Mouse (Mus musculus) embryonic facial prominence, embryonic 11.5 days (tissue): ENCODE measurements around the gene Procr. TPM values are rescaled to one million over a fixed set of nuclear protein-coding genes. Genes with fewer than 3 reads are reported as not detected.

Experiments
- ATAC-seq: fragments of 200-750 bp; cut with Nextera tagmentation; replicated peaks from 2 replicates; pipeline ENCODE4 v1.8.0; 2017; ENCODE audit warnings: low read depth; ENCODE audit not compliant: insufficient number of reproducible peaks, low FRiP score, low TSS enrichment
- DNase-seq: peaks from one replicate; pipeline ENCODE4 v3.0.0-alpha.2; 2015; ENCODE audit warnings: low spot score
- H3K27ac ChIP-seq: fragments of 300-500 bp; sonication (generic); replicated peaks from 2 replicates; pipeline ENCODE4 v1.5.1; 2014; ENCODE audit warnings: mild to moderate bottlenecking, low read depth, low read length, control low read depth
- H3K27me3 ChIP-seq: fragments of 300-500 bp; sonication (generic); 2 replicates; pipeline ENCODE4 v1.6.1; 2014; ENCODE audit warnings: mild to moderate bottlenecking, low read length, moderate library complexity, mixed read lengths; ENCODE audit not compliant: control insufficient read depth, insufficient read depth
- H3K36me3 ChIP-seq: fragments of 300-500 bp; sonication (generic); replicated peaks from 2 replicates; pipeline ENCODE4 v1.6.1; 2014; ENCODE audit warnings: low read depth, mild to moderate bottlenecking, low read length, moderate library complexity, mixed read lengths; ENCODE audit not compliant: control insufficient read depth, insufficient read depth
- H3K4me1 ChIP-seq: fragments of 300-500 bp; sonication (generic); 2 replicates; pipeline ENCODE4 v1.6.1; 2014; ENCODE audit warnings: low read length, mixed read lengths; ENCODE audit not compliant: control insufficient read depth, insufficient read depth
- H3K4me2 ChIP-seq: fragments of 300-500 bp; sonication (generic); 2 replicates; pipeline ENCODE4 v1.6.1; 2014; ENCODE audit warnings: low read depth, mild to moderate bottlenecking, control low read depth, low read length, moderate library complexity
- H3K4me3 ChIP-seq: fragments of 300-500 bp; sonication (generic); 2 replicates; pipeline ENCODE4 v1.5.1; 2014; ENCODE audit warnings: low read depth, low read length, control low read depth
- H3K9ac ChIP-seq: fragments of 300-500 bp; sonication (generic); replicated peaks from 2 replicates; pipeline ENCODE4 v1.6.1; 2014; ENCODE audit warnings: mild to moderate bottlenecking, control low read depth, low read length
- H3K9me3 ChIP-seq: fragments of 300-500 bp; sonication (generic); replicated peaks from 2 replicates; pipeline ENCODE4 v1.6.1; 2016; ENCODE audit warnings: mild to moderate bottlenecking, low read length, inconsistent platforms, mixed read lengths; ENCODE audit not compliant: control insufficient read depth
- WGBS: fragments of 180-500 bp; shearing (Covaris S2); extraction: QIAGEN DNeasy Blood & Tissue Kit; methylation state at CpG from one replicate; pipeline ENCODE4 v1.1.7; 2014; 5-methylcytosine and 5-hydroxymethylcytosine counted together
- polyA plus RNA-seq: library from polyadenylated mRNA; unstranded; fragments of >200 nt; fragmentation: Nextera tagmentation; extraction: Ambion mirVana; gene quantifications from 2 replicates; pipeline ENCODE4 v1.2.1, GENCODE M21; 2014

The Procr gene
- 2.7 and 2.8 TPM in 2 replicates for polyA plus RNA-seq

DNA sequence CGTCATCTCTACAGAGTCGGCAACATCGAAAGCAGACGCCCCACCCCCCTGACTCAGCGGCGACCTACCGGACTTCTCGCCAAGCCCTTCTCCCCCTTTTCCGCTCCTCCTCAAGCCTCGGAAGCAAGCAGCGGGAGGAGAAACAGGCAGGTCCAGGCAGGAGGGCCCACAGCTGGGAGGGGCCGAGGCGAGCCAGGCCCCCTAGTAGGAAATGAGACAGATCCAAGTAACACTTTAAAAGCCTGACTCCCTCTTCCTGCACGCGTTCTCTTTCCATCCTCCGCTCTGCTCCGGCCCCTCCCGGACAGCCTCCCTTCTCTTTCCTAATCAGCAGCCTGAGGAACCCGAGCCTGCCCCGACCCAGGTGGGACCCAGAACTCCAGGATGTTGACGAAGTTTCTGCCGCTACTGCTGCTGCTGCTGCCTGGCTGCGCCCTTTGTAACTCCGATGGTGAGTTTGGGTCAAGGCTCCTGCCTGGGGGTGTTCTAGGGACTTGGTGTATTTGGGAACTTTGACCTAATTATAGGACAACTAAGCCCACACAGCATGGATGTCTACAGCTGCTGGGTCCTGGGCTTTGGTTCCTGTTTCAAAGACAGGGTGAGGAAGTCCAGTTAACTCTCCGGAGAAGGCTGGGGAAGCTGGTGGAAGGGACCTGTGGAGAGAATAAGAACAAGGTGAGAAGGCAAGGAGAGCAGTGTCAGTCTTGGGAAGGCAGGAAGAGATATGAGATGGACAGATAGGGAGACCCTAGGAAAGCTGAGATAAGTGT is at the start of gene Procr:
Gene Procr (plus strand): TSS at position 104 of the 773 bp plus-strand sequence.
- ATAC-seq, result no peak; the same call in 1 of the 2 replicates
- no peak within 1 kb of the TSS for H3K27ac ChIP-seq
- DNase-seq, result peak; percentile 63
- no peaks in the 10 kb centered on the region for H3K36me3 ChIP-seq
- peak within 1 kb of the TSS; percentile 29 for H3K4me3 ChIP-seq
- H3K9me3 ChIP-seq, result no peaks in the 10 kb centered on the region
- H3K4me1 ChIP-seq, result no peaks in the 10 kb centered on the region
- H3K27me3 ChIP-seq, result no peaks in the 10 kb centered on the region
- H3K4me2 ChIP-seq, result peak within 1 kb of the TSS; percentile 71
- WGBS, result 2% methylated on average over 25 of the region's 25 CpGs
- peak within 1 kb of the TSS; percentile 60 for H3K9ac ChIP-seq

- no peak for DNase-seq
- Histone ChIP-seq H3K9me3 (no peaks in the 10 kb centered on the region), H3K4me2 (no peak overlapping the region), H3K36me3 (no peaks in the 10 kb centered on the region; the same call in 1 of the 2 replicates), H3K27me3 (no peaks in the 10 kb centered on the region), H3K9ac (no peak overlapping the region), H3K27ac (no peak overlapping the region), H3K4me1 (no peaks in the 10 kb centered on the region), H3K4me3 (no peak overlapping the region)
- ATAC-seq, result no peak
- 91% methylated on average over 19 of the region's 19 CpGs for WGBS
Observed at GRCm38 (mm10) chr2:155701399-155701919, 49.5 kb upstream of the Procr start.

DNA sequence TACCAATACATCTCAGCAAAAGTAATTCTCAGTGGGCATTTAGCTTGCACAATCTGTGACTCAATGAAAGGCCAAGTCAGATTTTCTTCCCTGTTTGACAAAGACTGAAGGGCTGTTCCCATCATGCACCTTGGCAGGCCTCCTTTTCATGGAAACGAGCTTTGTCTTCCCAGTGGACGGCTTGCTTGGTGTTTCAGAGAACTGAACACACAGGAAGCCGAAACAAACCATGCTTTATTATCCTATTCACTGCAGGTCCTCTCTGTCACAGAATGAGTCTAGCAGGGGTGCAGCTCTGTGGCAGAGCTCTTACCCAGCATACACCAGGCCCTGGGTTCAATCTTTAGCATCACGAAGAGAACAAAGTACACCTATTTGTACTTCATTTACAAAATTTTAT is 47.3 kb upstream of the Procr start:
- Histone ChIP-seq H3K9ac (no peak overlapping the region), H3K36me3 (no peaks in the 10 kb centered on the region; the same call in 1 of the 2 replicates), H3K9me3 (no peaks in the 10 kb centered on the region), H3K27ac (no peak overlapping the region), H3K27me3 (no peaks in the 10 kb centered on the region), H3K4me2 (no peak overlapping the region), H3K4me3 (no peak overlapping the region), H3K4me1 (no peaks in the 10 kb centered on the region)
- WGBS, result 52% methylated on average over 4 of the region's 4 CpGs
- ATAC-seq, result no peak
- DNase-seq, result peak; percentile 20

DNA sequence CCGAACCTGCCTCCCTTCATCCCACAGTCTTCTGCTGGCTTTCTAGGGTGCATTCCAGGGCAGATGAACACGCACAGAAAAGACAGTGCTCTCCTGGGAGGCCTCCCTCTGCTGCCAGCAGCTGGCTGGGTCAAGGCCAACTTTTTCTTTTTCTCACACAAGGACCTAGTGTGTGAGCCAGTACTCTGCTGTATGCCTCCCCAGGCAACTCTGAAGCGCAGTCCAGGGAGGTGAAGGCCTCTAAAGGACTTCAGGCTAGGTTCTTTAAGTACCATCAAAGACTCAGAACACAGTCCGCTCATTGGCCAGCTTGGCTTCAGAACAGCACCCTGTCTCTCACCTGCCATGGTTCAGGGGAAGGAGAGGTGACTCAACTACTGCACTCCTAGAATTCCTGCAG is 43.7 kb upstream of the Procr start:
- no peaks in the 10 kb centered on the region for H3K4me1 ChIP-seq

GRCm38 (mm10) chr2:155710557-155710956 is 40.4 kb upstream of the Procr start:
- no peaks in the 10 kb centered on the region for H3K9me3 ChIP-seq
- WGBS, result 89% methylated on average over 11 of the region's 11 CpGs
- no peak for DNase-seq
- no peaks in the 10 kb centered on the region for H3K36me3 ChIP-seq
- no peak overlapping the region for H3K4me2 ChIP-seq
- no peaks in the 10 kb centered on the region for H3K27me3 ChIP-seq
- H3K27ac ChIP-seq, result no peak overlapping the region
- ATAC-seq, result no peak
- H3K4me3 ChIP-seq, result no peak overlapping the region
- H3K4me1 ChIP-seq, result no peaks in the 10 kb centered on the region
- no peak overlapping the region for H3K9ac ChIP-seq

More for the DNA sequence above, 43.7 kb upstream of the Procr start:
- no peak overlapping the region for H3K4me2 ChIP-seq
- H3K9ac ChIP-seq, result no peak overlapping the region
- ATAC-seq, result no peak
- DNase-seq, result no peak
- H3K27ac ChIP-seq, result no peak overlapping the region
- WGBS, result 85% methylated on average over 4 of the region's 4 CpGs
- no peaks in the 10 kb centered on the region for H3K27me3 ChIP-seq
- no peaks in the 10 kb centered on the region; the same call in 1 of the 2 replicates for H3K36me3 ChIP-seq
- H3K9me3 ChIP-seq, result no peaks in the 10 kb centered on the region
- no peak overlapping the region for H3K4me3 ChIP-seq

- no peaks in the 10 kb centered on the region for H3K9me3 ChIP-seq
- no peak overlapping the region for H3K4me2 ChIP-seq
- WGBS, result 90% methylated on average over 12 of the region's 12 CpGs
- H3K4me3 ChIP-seq, result no peak overlapping the region
- no peak for DNase-seq
- no peaks in the 10 kb centered on the region for H3K4me1 ChIP-seq
- H3K27me3 ChIP-seq, result no peaks in the 10 kb centered on the region
- H3K36me3 ChIP-seq, result no peaks in the 10 kb centered on the region
- H3K9ac ChIP-seq, result no peak overlapping the region
- no peak for ATAC-seq
- H3K27ac ChIP-seq, result no peak overlapping the region
Observed at GRCm38 (mm10) chr2:155717082-155717990, 33.6 kb upstream of the Procr start.

DNA sequence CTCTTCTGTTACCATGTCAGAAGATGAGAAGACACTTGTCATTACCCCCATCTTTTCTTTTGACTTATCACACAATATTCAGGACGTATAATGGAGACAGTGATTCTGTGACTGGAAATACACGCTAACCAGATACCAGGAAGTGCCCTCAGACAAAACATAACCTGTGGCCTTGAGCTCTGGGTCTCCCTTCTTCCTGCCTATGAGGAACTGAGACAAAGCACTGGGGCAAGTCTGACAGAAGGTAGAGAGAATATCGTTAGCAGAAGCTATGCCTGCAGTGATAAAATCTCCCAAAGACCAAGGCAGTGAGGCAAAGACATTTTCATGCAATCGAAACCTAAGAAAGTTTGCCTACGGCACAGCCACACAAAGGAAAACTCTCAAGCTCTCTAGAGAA is 30.3 kb upstream of the Procr start:
- Histone ChIP-seq H3K27ac (no peak overlapping the region), H3K4me3 (no peak overlapping the region), H3K27me3 (no peaks in the 10 kb centered on the region), H3K4me1 (no peaks in the 10 kb centered on the region), H3K9me3 (no peaks in the 10 kb centered on the region), H3K4me2 (no peak overlapping the region), H3K36me3 (no peaks in the 10 kb centered on the region), H3K9ac (no peak overlapping the region)
- 88% methylated on average over 5 of the region's 5 CpGs for WGBS
- no peak for DNase-seq
- no peak for ATAC-seq
